Mouse (Mus musculus) liver, adult 2 months (tissue): ENCODE measurements around the gene Cul7.

Experiments used
- CTCF ChIP-seq: fragments of 200-500 bp; IDR thresholded peaks from 2 replicates; pipeline ENCODE4 v1.5.1; 2011; ENCODE audit warnings: low read depth, low read length, control low read depth
- POLR2A ChIP-seq: fragments of 200-500 bp; IDR thresholded peaks from 2 replicates; pipeline ENCODE4 v1.6.1; 2011; ENCODE audit warnings: low read length, control low read depth; ENCODE audit not compliant: insufficient read depth; ENCODE audit errors: extremely low read depth

- no peak for TF ChIP-seq POLR2A
- TF ChIP-seq CTCF = no peak
Measured at GRCm38 (mm10) chr17:46609721-46610514, 40.2 kb upstream of the Cul7 start.
